Mouse (Mus musculus) liver, embryonic 14.5 days (tissue): ENCODE measurements around the gene Dennd1a.

ENCODE experiments used
- CTCF ChIP-seq: IDR thresholded peaks from 2 replicates; pipeline ENCODE4 v1.5.1; 2016; ENCODE audit warnings: antibody characterized with exemption, low read depth, control low read depth
- EP300 ChIP-seq: IDR thresholded peaks from 2 replicates; pipeline ENCODE4 v1.6.1; 2016; ENCODE audit warnings: antibody characterized with exemption, low read depth

DNA sequence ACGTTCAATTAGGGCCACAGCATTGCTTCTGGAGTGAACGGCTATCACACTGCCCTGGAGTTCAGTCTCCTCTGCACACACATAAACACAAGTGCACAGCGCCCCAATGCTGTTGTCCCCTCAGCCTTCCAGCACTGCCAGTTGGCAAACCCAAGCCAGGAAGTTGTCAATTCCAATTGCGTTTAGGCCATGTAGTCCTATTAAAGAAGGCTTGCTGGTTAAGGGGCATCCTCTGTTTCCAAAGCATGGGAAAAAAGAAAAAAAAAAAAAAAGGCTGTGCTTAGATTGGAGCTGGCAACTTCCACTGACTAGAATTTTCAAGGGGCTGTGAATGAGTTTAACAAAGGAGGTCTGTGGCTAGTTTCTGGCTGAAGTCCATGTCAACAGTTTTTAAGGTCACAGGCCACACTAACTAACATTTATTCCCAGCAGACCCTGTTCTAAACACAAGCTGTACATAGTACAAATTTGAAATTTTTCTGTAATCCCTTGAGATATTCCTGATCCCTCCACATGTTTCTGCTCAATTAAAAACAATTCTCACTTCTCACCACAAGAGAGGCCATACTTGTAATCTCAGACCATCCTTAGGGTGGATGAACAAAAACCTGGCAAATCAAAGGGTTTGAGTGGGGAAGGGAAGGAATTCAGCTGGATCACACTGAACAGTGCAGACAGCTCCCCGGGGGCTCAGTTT is 175.4 kb downstream of the Dennd1a start:
- TF ChIP-seq CTCF (no peak), EP300 (no peak)
